Mouse (Mus musculus) stomach, postnatal 0 days (tissue): ENCODE results near the gene Tnr.

Experiments
- CTCF ChIP-seq: IDR thresholded peaks from 2 replicates; pipeline ENCODE4 v1.5.1; 2016; ENCODE audit warnings: antibody characterized with exemption, low read depth, mild to moderate bottlenecking, moderate library complexity
- EP300 ChIP-seq: optimal IDR thresholded peaks from 2 replicates; pipeline ENCODE3; 2016; ENCODE audit warnings: antibody characterized with exemption

DNA sequence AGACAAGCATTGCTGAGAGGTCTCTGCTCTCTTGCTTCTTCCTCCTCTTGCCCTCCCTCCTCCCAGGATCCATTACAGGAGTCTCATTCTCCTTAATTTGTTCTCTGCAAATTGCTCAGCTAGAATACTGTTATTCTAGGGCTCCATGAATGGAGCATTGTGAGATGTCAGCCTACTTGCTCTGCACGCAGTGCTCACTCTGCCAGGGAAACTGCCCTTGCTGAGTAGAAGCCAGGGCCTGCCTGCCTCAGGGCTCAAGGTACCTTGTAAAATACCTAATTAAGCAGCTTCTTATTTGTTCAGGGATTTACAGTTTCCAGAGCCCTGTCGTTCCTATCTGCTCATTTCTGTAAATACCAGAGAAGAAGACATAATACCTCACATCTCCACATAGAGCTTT, 240.3 kb downstream of the Tnr start:
- no peak for TF ChIP-seq CTCF
- TF ChIP-seq EP300, result no peak
